In the genomic region with DNA sequence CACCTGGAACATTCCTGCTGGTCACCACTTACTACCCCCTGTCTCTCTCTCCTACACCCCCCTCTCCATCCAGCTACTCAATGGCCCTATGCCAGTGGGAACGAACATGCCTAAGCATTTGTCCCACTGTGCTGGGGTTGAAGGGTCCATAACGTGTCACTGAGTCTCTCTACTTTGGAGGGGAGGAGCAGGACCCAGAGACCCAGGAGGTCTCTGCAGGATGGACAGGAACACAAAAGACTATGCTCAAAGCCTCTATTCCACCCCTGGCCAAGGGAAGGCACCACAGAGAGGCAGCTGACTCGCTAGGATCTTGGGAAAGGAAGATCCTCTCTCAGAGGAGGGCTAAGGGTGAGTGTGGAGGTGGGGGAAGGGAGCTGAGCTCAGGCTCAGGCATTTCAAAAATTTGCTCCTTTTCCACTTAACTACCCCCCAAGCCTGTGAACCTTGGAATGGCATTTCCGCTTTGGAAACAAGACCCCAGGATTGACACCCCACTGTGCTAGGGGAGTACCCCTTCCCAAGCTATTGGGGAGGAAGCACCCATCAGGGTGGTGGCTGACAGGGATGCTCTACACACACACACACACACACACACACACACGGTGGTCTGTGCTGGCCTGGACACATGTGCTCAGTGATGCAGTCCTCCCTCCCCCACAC, we compare ENCODE assay signal across 9 mouse cellular contexts. TPM values are rescaled to one million over a fixed set of nuclear protein-coding genes. Genes with fewer than 3 reads are reported as not detected.
A peak's percentile ranks its signal among the peaks of the same experiment; 100 is the strongest.
DNase-seq lines count a peak whose midpoint lies in the region; ATAC-seq and TF ChIP-seq lines count a peak whose summit lies in the region.
"Had no signal": no experiment of that assay in that cellular context is flagged by ENCODE, and none has a peak within 500 bp of the region (broad histone marks: within the 10 kb centered on the region; RNA-seq: fewer than 3 reads in every experiment).

No protein-coding gene starts in this region.

- ATAC-seq in heart, postnatal 0 days (ENCODE audit: insufficient read depth, low read depth) = no peak
- ATAC-seq in limb, embryonic 11.5 days (ENCODE audit: insufficient number of reproducible peaks, low FRiP score, low TSS enrichment, low read depth) = no peak

- 16% methylated on average over 5 of the region's 5 CpGs for WGBS in heart, postnatal 0 days
- 3% methylated on average over 5 of the region's 5 CpGs for WGBS in limb, embryonic 11.5 days

- no peak for TF ChIP-seq CTCF in left cerebral cortex, adult 2 months (IDR thresholded peaks at IDR 0.05)
- TF ChIP-seq CTCF in heart, postnatal 0 days (IDR thresholded peaks at IDR 0.05; ENCODE audit: low read depth) = no peak

- H3K4me1 ChIP-seq in heart, postnatal 0 days (ENCODE audit: control insufficient read depth, insufficient read depth) = peaks cover 71% of the 10 kb centered on the region
- peaks cover 52% of the 10 kb centered on the region for H3K4me1 ChIP-seq in limb, embryonic 11.5 days (ENCODE audit: control insufficient read depth, insufficient read depth, low read length)

- H3K9ac ChIP-seq in heart, postnatal 0 days (replicated peaks; ENCODE audit: low read depth, low read length) = 0 out of 2 replicates have a peak overlapping the region, but pooled peaks have one; percentile 88
- peak overlapping the region; percentile 24; the same call in 1 of the 2 replicates for H3K9ac ChIP-seq in limb, embryonic 11.5 days (ENCODE audit: low read length)

- no peak for DNase-seq in left cerebral cortex, adult 2 months (ENCODE audit: extremely low spot score in 1 of 2, low spot score in 2 of 2)
- no peak for DNase-seq in left cerebral cortex, adult 18-20 months (ENCODE audit: low spot score in 2 of 2)
- DNase-seq in ZHBTc4 (ENCODE audit: low read depth, low spot score) = peak; percentile 57
- no peak for DNase-seq in heart, postnatal 0 days (ENCODE audit: low spot score)
- peak; percentile 57 for DNase-seq in limb, embryonic 11.5 days (ENCODE audit: low spot score)
- no peak for DNase-seq in testis, postnatal 10 days (ENCODE audit: low spot score)
- DNase-seq in left cerebral cortex, postnatal 25 days (ENCODE audit: low spot score in 2 of 2) = no peak
- no peak for DNase-seq in right cerebral cortex, postnatal 4 days

- peak overlapping the region; percentile 83 for H3K27ac ChIP-seq in left cerebral cortex, adult 2 months
- peak overlapping the region; percentile 96 for H3K27ac ChIP-seq in heart, postnatal 0 days (ENCODE audit: low read depth)
- H3K27ac ChIP-seq in limb, embryonic 11.5 days (replicated peaks; ENCODE audit: low read depth, low read length) = peak overlapping the region; percentile 71

- intact Hi-C loops in left cerebral cortex, adult 2 months (cut with DNase I) = no loop called here
- intact Hi-C loops in left cerebral cortex, postnatal 25 days (cut with DNase I) = no loop called here

- H3K27me3 ChIP-seq in heart, postnatal 0 days (ENCODE audit: control insufficient read depth, insufficient read depth, low read length) = no peaks in the 10 kb centered on the region
- no peaks in the 10 kb centered on the region for H3K27me3 ChIP-seq in limb, embryonic 11.5 days (ENCODE audit: control insufficient read depth, insufficient read depth, low read length)

- no peak for TF ChIP-seq EP300 in heart, postnatal 0 days (IDR thresholded peaks at IDR 0.05; ENCODE audit: low read depth)

- no peak overlapping the region for H3K4me3 ChIP-seq in left cerebral cortex, adult 2 months
- no peak overlapping the region for H3K4me3 ChIP-seq in heart, postnatal 0 days (ENCODE audit: low read depth, low read length)
- no peak overlapping the region for H3K4me3 ChIP-seq in limb, embryonic 11.5 days (ENCODE audit: low read depth, low read length)

- H3K9me3 ChIP-seq in heart, postnatal 0 days (replicated peaks; ENCODE audit: control insufficient read depth, low read length) = no peaks in the 10 kb centered on the region
- no peaks in the 10 kb centered on the region for H3K9me3 ChIP-seq in limb, embryonic 11.5 days (ENCODE audit: control insufficient read depth, low read length)

- 0 out of 2 replicates have a peak overlapping the region, but pooled peaks have one; percentile 20 for H3K4me2 ChIP-seq in heart, postnatal 0 days (ENCODE audit: low read depth, low read length)
- peak overlapping the region; percentile 28 for H3K4me2 ChIP-seq in limb, embryonic 11.5 days (ENCODE audit: low read depth, severe bottlenecking)

- no peaks in the 10 kb centered on the region for H3K36me3 ChIP-seq in heart, postnatal 0 days (replicated peaks; ENCODE audit: control insufficient read depth, insufficient read depth, low read length)
- H3K36me3 ChIP-seq in limb, embryonic 11.5 days (ENCODE audit: control insufficient read depth, insufficient read depth, low read length) = no peaks in the 10 kb centered on the region; the same call in 1 of the 2 replicates

RNA-seq across cellular contexts. Expression of gene Bcar1, which starts 9.9 kb away (rescaled TPM):
- total RNA-seq in left cerebral cortex, adult 2 months (2021) = 10 to 100 TPM; 49.3 to 54.2 TPM
- 10 to 100 TPM; 51.1 to 51.3 TPM for total RNA-seq in left cerebral cortex, adult 18-20 months (2021)
- 53.2 and 81.5 TPM in 2 replicates for total RNA-seq in heart, postnatal 0 days (2014; rRNA removed; ENCODE audit: low replicate concordance)
- 25.6 and 27.9 TPM in 2 replicates for polyA plus RNA-seq in heart, postnatal 0 days (2015; fragmentation: Nextera tagmentation; extraction: Ambion mirVana)
- 40.4 and 47.9 TPM in 2 replicates for polyA plus RNA-seq in limb, embryonic 11.5 days (2014; fragmentation: Nextera tagmentation; extraction: Ambion mirVana)
- 10 to 100 TPM; 50.6 to 51.7 TPM for total RNA-seq in left cerebral cortex, postnatal 25 days (2021)

RNA-seq across cellular contexts. Expression of gene Ctrb1, which starts 42.9 kb away (rescaled TPM):
- total RNA-seq in left cerebral cortex, adult 2 months (2021) = not detected
- total RNA-seq in left cerebral cortex, adult 18-20 months (2021) = not detected
- 0.62 and 3.4 TPM in 2 replicates for total RNA-seq in heart, postnatal 0 days (2014; rRNA removed; ENCODE audit: low replicate concordance)
- polyA plus RNA-seq in heart, postnatal 0 days (2015; fragmentation: Nextera tagmentation; extraction: Ambion mirVana) = not detected in 2 replicates
- polyA plus RNA-seq in limb, embryonic 11.5 days (2014; fragmentation: Nextera tagmentation; extraction: Ambion mirVana) = not detected in 2 replicates
- not detected for total RNA-seq in left cerebral cortex, postnatal 25 days (2021)
- total RNA-seq: left cerebral cortex, adult 8-10 months had no signal

Comparison
In these comparisons a context has a peak if more than half of its experiments do, and no peak if none do; other contexts are left out.
1. DNase-seq: peak in ZHBTc4 (single experiment) and limb, embryonic 11.5 days (single experiment); none in left cerebral cortex, adult 2 months (0 of 2), left cerebral cortex, adult 18-20 months (0 of 2), heart, postnatal 0 days (single experiment), testis, postnatal 10 days (single experiment), left cerebral cortex, postnatal 25 days (0 of 2) and right cerebral cortex, postnatal 4 days (single experiment).
2. Peak in every context shown above with its lines, with median percentiles within 50 percentile points of each other: H3K27ac ChIP-seq.